Mouse (Mus musculus): ENCODE measurements around the gene Fam168a. TPM values are rescaled to one million over a fixed set of nuclear protein-coding genes. Genes with fewer than 3 reads are reported as not detected.

Gene Fam168a
- total RNA-seq, 2 experiments from 2014 or later: 51.6 to 55.3 TPM

- DNase-seq: no peak
Measured at GRCm38 (mm10) chr7:100780192-100780591, 73.8 kb downstream of the Fam168a start.

GRCm38 (mm10) chr7:100784650-100785049 lies 78.2 kb downstream of the Fam168a start:
- DNase-seq: no peak

GRCm38 (mm10) chr7:100785426-100785825 lies 79.0 kb downstream of the Fam168a start:
- no peak for DNase-seq

GRCm38 (mm10) chr7:100786078-100786477 lies 79.6 kb downstream of the Fam168a start:
- no peak for DNase-seq

- peak; percentile 29 for DNase-seq
Measured at GRCm38 (mm10) chr7:100788291-100788690, 81.9 kb downstream of the Fam168a start.

GRCm38 (mm10) chr7:100798810-100799209 lies 92.4 kb downstream of the Fam168a start:
- no peak for DNase-seq

- DNase-seq: no peak
Measured at GRCm38 (mm10) chr7:100805391-100805790, 99.0 kb downstream of the Fam168a start.

GRCm38 (mm10) chr7:100811912-100812311 lies 105.5 kb downstream of the Fam168a start:
- no peak for DNase-seq

- DNase-seq: no peak
Measured at GRCm38 (mm10) chr7:100812641-100813040, 106.2 kb downstream of the Fam168a start.

- DNase-seq: no peak
Measured at GRCm38 (mm10) chr7:100815900-100816570, 109.6 kb downstream of the Fam168a start.

GRCm38 (mm10) chr7:100816759-100817441 lies 110.5 kb downstream of the Fam168a start:
- no peak for DNase-seq

- DNase-seq: no peak
Measured at GRCm38 (mm10) chr7:100817442-100817760, 111.0 kb downstream of the Fam168a start.

GRCm38 (mm10) chr7:100818401-100819064 lies 112.1 kb downstream of the Fam168a start:
- DNase-seq: peak; percentile 35

GRCm38 (mm10) chr7:100824661-100825060 lies 118.2 kb downstream of the Fam168a start:
- no peak for DNase-seq

- no peak for DNase-seq
Measured at GRCm38 (mm10) chr7:100828549-100828948, 122.1 kb downstream of the Fam168a start.

GRCm38 (mm10) chr7:100833859-100834258 lies 127.4 kb downstream of the Fam168a start:
- DNase-seq: no peak

GRCm38 (mm10) chr7:100835168-100835567 lies 128.7 kb downstream of the Fam168a start:
- DNase-seq: no peak

GRCm38 (mm10) chr7:100835711-100836110 lies 129.3 kb downstream of the Fam168a start:
- DNase-seq: no peak

GRCm38 (mm10) chr7:100836657-100837056 lies 130.2 kb downstream of the Fam168a start:
- DNase-seq: no peak

- DNase-seq: no peak
Measured at GRCm38 (mm10) chr7:100837701-100838100, 131.3 kb downstream of the Fam168a start.

GRCm38 (mm10) chr7:100839632-100840402 lies 133.4 kb downstream of the Fam168a start:
- DNase-seq: no peak

- no peak for DNase-seq
Measured at GRCm38 (mm10) chr7:100840906-100841305, 134.5 kb downstream of the Fam168a start.

GRCm38 (mm10) chr7:100841608-100842007 lies 135.2 kb downstream of the Fam168a start:
- DNase-seq: no peak

All from gastrocnemius, postnatal 10 days (tissue).